Mouse (Mus musculus) right cerebral cortex, postnatal 10 days (tissue): Measurements from ENCODE around the gene Sugt1.

Source experiments
- DNase-seq, 2 experiments: peaks; one replicate each; pipeline ENCODE4 v3.0.0; 2021; ENCODE audit warnings: low spot score in 2 of 2

The Sugt1 gene

GRCm38 (mm10) chr14:79606867-79607266 lies 19.4 kb downstream of the Sugt1 start:
- DNase-seq, result peak; percentile 38 to 60

GRCm38 (mm10) chr14:79607352-79607751 lies 19.9 kb downstream of the Sugt1 start:
- DNase-seq, result no peak

- DNase-seq, result no peak
These were observed 20.8 kb downstream of the Sugt1 start for GRCm38 (mm10) chr14:79608286-79608685.

- DNase-seq, result no peak
These were observed 29.8 kb downstream of the Sugt1 start for GRCm38 (mm10) chr14:79617121-79617828.

GRCm38 (mm10) chr14:79619802-79620201 lies 32.3 kb downstream of the Sugt1 start:
- no peak for DNase-seq

- no peak for DNase-seq
These were observed 33.7 kb downstream of the Sugt1 start for GRCm38 (mm10) chr14:79621143-79621542.

- DNase-seq, result no peak
These were observed 44.8 kb downstream of the Sugt1 start for GRCm38 (mm10) chr14:79632330-79632729.

- no peak for DNase-seq
These were observed 45.7 kb downstream of the Sugt1 start for GRCm38 (mm10) chr14:79633196-79633595.

GRCm38 (mm10) chr14:79636814-79637213 lies 49.3 kb downstream of the Sugt1 start:
- DNase-seq, result no peak

- DNase-seq, result no peak
These were observed 54.6 kb downstream of the Sugt1 start for GRCm38 (mm10) chr14:79642063-79642462.

- no peak for DNase-seq
These were observed 57.9 kb downstream of the Sugt1 start for GRCm38 (mm10) chr14:79645378-79645777.

GRCm38 (mm10) chr14:79649680-79650079 lies 62.2 kb downstream of the Sugt1 start:
- DNase-seq, result no peak

- DNase-seq, result no peak
These were observed 65.2 kb downstream of the Sugt1 start for GRCm38 (mm10) chr14:79652654-79653053.

- peak; percentile 77 to 84 for DNase-seq
These were observed 70.8 kb downstream of the Sugt1 start for GRCm38 (mm10) chr14:79658286-79658685.

- DNase-seq, result no peak
These were observed 71.4 kb downstream of the Sugt1 start for GRCm38 (mm10) chr14:79658748-79659508.

GRCm38 (mm10) chr14:79660467-79660866 lies 73.0 kb downstream of the Sugt1 start:
- no peak for DNase-seq

GRCm38 (mm10) chr14:79661005-79661917 lies 73.8 kb downstream of the Sugt1 start:
- peak; percentile 48 to 59 for DNase-seq

- no peak for DNase-seq
These were observed 74.5 kb downstream of the Sugt1 start, which contains the start of gene Cnmd for GRCm38 (mm10) chr14:79662001-79662400. TSS of gene Cnmd (minus strand) at chr14:79662170.

- DNase-seq, result no peak
These were observed 83.5 kb downstream of the Sugt1 start for GRCm38 (mm10) chr14:79671008-79671407.

GRCm38 (mm10) chr14:79672567-79672966 lies 85.1 kb downstream of the Sugt1 start:
- DNase-seq, result no peak

- peak in 1 of 2 experiments; percentile 33 for DNase-seq
These were observed 85.9 kb downstream of the Sugt1 start for GRCm38 (mm10) chr14:79673083-79674013.
